Mouse (Mus musculus) limb, embryonic 12.5 days (tissue): Measurements from ENCODE around the gene Loxl3. TPM values are rescaled to one million over a fixed set of nuclear protein-coding genes. Genes with fewer than 3 reads are reported as not detected.

Source experiments
- ATAC-seq: fragments of 200-750 bp; cut with Nextera tagmentation; 2 replicates; pipeline ENCODE4 v1.8.0; 2017; ENCODE audit warnings: low read depth, moderate TSS enrichment; ENCODE audit not compliant: insufficient number of reproducible peaks, insufficient read depth, low FRiP score, low TSS enrichment
- H3K27ac ChIP-seq: fragments of 300-500 bp; sonication (generic); 2 replicates; pipeline ENCODE4 v1.5.1; 2016; ENCODE audit warnings: mild to moderate bottlenecking, moderate library complexity
- H3K27me3 ChIP-seq: fragments of 300-500 bp; sonication (generic); 2 replicates; pipeline ENCODE4 v1.6.1; 2016; ENCODE audit warnings: mild to moderate bottlenecking, moderate library complexity
- H3K36me3 ChIP-seq: fragments of 300-500 bp; sonication (generic); 2 replicates; pipeline ENCODE4 v1.6.1; 2016; ENCODE audit warnings: mild to moderate bottlenecking, moderate library complexity
- H3K4me1 ChIP-seq: fragments of 300-500 bp; sonication (generic); replicated peaks from 2 replicates; pipeline ENCODE4 v1.6.1; 2016
- H3K4me2 ChIP-seq: fragments of 300-500 bp; sonication (generic); 2 replicates; pipeline ENCODE4 v1.6.1; 2016; ENCODE audit warnings: mild to moderate bottlenecking, moderate library complexity
- H3K4me3 ChIP-seq: fragments of 300-500 bp; sonication (generic); replicated peaks from 2 replicates; pipeline ENCODE4 v1.5.1; 2016; ENCODE audit warnings: mild to moderate bottlenecking
- H3K9ac ChIP-seq: fragments of 300-500 bp; sonication (generic); replicated peaks from 2 replicates; pipeline ENCODE4 v1.6.1; 2016; ENCODE audit warnings: mild to moderate bottlenecking, moderate library complexity
- H3K9me3 ChIP-seq: fragments of 300-500 bp; sonication (generic); 2 replicates; pipeline ENCODE4 v1.6.1; 2016; ENCODE audit warnings: mild to moderate bottlenecking, moderate library complexity
- WGBS: fragments of 180-500 bp; shearing (Covaris S2); methylation state at CpG from one replicate; pipeline ENCODE4 v1.1.7; 2016; 5-methylcytosine and 5-hydroxymethylcytosine counted together
- microRNA counts: library from miRNA; unstranded; fragments of <30 nt; microRNA quantifications from one replicate; lab custom pipeline; 2017
- microRNA-seq: library from miRNA; unstranded; fragments of <30 nt; microRNA quantifications from one replicate; pipeline ENCODE4, GENCODE M21; 2017
- polyA plus RNA-seq: library from polyadenylated mRNA; unstranded; fragments of >200 nt; fragmentation: Nextera tagmentation; extraction: Ambion mirVana; gene quantifications from 2 replicates; pipeline ENCODE4 v1.2.1, GENCODE M21; 2016

Gene Loxl3
- polyA plus RNA-seq, 1 experiment from 2014 or later, result 15.7 TPM

DNA sequence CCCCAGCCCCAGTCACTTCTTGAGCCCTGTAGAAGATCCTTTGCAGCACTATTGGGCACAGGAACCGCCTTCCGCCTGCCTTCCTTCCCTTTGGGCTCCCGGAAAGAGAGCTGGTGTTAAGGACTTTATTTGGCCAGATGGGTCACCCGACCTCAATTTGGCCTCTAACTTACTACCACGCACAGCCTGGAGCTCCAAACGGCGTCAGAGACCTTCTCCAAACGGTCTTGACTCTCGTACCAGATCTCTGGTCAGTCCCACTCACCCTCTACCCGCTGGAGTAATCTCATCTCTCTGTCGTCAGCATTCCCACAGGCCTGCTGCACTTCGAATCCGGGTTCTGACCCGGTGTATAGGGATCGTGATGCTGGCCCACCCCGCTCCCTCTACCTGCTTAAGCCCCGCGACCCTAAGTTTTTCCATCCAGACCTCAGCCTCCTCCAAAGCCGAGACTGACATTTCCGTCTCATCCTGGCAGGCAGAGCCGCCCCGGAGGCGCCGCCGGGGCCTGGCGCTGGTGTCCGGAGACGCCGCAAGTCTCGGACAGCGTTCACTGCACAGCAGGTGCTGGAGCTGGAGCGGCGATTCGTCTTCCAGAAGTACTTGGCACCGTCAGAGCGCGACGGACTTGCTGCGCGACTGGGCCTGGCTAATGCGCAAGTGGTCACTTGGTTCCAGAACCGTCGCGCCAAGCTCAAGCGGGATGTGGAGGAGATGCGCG lies 53.4 kb downstream of the Loxl3 start:
- H3K4me2 ChIP-seq, result peak overlapping the region; percentile 60
- no peak for ATAC-seq
- no peak overlapping the region for H3K27ac ChIP-seq
- peaks cover 52% of the 10 kb centered on the region for H3K4me1 ChIP-seq
- peaks cover 4% of the 10 kb centered on the region; the same call in 1 of the 2 replicates for H3K36me3 ChIP-seq
- H3K27me3 ChIP-seq, result peaks cover 79% of the 10 kb centered on the region
- no peaks in the 10 kb centered on the region for H3K9me3 ChIP-seq
- H3K4me3 ChIP-seq, result peak overlapping the region; percentile 32
- WGBS, result 2% methylated on average over 47 of the region's 47 CpGs
- H3K9ac ChIP-seq, result 0 out of 2 replicates have a peak overlapping the region, but pooled peaks have one; percentile 24

DNA sequence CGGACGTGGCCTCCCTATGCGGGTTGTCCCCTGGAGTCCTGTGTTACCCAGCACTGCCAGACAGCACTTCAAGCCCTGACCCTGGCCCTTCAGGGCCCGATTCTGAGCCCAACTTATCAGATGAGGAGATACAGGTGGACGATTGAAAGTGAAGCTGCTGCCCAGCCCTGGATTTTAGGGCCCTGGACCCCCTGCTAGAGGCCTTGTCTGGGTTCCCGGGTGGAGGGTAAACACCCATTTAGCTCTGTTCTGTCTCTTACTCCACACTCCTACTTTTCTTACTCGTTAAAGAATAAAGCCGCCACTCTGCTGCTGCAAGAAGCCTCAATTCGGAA lies 53.9 kb downstream of the Loxl3 start:
- Histone ChIP-seq H3K27me3 (peaks cover 74% of the 10 kb centered on the region), H3K9me3 (no peaks in the 10 kb centered on the region), H3K27ac (no peak overlapping the region), H3K36me3 (no peaks in the 10 kb centered on the region; the same call in 1 of the 2 replicates), H3K4me1 (peaks cover 46% of the 10 kb centered on the region), H3K4me3 (peak overlapping the region; percentile 32), H3K4me2 (peak overlapping the region; percentile 60), H3K9ac (0 out of 2 replicates have a peak overlapping the region, but pooled peaks have one; percentile 23)
- no peak for ATAC-seq
- WGBS, result 8% methylated on average over 9 of the region's 9 CpGs

DNA sequence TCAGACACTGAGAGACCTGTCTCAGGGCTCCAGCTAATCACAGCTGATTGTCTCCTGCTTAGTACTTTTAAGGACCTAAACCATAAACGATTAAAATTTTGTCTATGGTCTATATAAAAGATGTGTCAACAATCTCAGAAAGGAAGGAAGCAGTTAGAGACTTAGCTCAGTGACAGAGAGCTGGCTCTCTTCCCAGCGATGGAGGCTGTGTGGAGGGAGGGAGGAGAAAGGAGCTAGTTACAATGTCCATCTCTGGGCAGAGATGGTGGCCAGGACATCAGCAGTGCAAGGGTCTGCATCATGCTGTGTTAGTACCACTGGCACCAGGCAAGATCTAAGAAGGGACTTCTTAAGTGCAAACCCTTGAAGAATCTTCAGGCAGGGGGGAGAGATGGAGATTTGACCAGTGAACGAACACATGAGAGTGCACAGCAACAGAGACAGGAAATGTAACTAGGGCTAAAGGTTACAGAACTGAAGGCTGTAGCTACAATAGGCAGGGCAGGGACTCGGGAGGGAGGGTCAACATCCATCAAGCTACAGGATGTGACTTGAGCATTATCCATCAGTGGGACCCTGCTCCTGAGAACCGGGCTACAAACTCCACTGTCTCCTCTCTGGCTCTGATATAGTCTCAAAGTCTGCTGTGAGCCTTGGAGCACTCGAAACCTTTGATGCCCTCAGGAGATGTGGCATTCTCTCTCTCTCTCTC lies 58.6 kb downstream of the Loxl3 start:
- no peak overlapping the region for H3K27ac ChIP-seq
- peaks cover 5% of the 10 kb centered on the region; the same call in 1 of the 2 replicates for H3K9me3 ChIP-seq
- peaks cover 31% of the 10 kb centered on the region for H3K27me3 ChIP-seq
- H3K9ac ChIP-seq, result no peak overlapping the region
- no peak overlapping the region for H3K4me2 ChIP-seq
- no peak for ATAC-seq
- H3K4me3 ChIP-seq, result no peak overlapping the region
- H3K4me1 ChIP-seq, result peaks cover 3% of the 10 kb centered on the region
- WGBS, result 38% methylated on average over 6 of the region's 6 CpGs
- H3K36me3 ChIP-seq, result no peaks in the 10 kb centered on the region

DNA sequence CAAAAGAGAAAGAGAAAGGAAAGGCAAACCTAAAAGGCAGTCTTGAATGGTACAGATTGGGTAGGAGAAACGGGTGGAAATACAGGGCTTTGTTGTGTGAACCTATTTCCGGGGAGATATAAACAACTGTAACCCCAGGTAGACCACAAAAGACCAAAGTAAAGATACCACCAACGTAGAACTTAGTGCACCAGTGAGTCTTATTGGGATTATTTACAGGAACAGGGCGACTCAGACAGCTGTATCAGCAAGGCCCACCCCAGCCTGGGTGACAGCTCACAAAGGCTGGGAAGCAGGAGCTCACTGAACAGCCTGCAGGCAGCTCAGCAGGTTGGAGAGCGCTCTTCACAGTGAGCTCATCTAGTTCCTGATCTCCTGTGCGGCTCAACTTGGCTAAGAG lies 62.0 kb downstream of the Loxl3 start:
- WGBS, result 45% methylated on average over 6 of the region's 6 CpGs
- no peaks in the 10 kb centered on the region for H3K36me3 ChIP-seq
- no peak overlapping the region for H3K27ac ChIP-seq
- no peak for ATAC-seq
- peaks cover 5% of the 10 kb centered on the region; the same call in 1 of the 2 replicates for H3K9me3 ChIP-seq
- no peak overlapping the region for H3K9ac ChIP-seq
- H3K27me3 ChIP-seq, result 0 out of 2 replicates have a peak, but pooled peaks cover 4% of the 10 kb centered on the region
- 0 out of 2 replicates have a peak, but pooled peaks cover 4% of the 10 kb centered on the region for H3K4me1 ChIP-seq
- no peak overlapping the region for H3K4me3 ChIP-seq
- H3K4me2 ChIP-seq, result no peak overlapping the region

DNA sequence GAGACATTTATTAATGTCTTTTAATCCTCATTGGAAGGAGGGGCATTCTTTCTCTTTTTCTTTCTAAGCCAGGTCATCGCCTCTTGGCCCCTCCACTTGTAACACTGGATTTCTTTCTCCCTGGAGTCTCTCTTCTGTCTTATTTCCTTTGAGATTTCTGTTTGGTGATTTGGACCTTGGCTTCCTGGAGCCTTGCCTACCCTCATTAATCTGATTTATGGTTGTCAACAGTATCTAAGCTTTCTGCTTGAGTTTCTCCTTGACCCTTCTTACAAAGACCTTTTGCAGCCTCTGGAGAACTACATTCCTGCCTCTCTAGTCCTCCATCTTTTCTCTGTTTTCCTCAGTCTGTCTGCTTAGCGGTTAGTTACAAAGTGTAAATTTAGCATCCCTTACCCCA lies 64.4 kb downstream of the Loxl3 start:
- no peak for ATAC-seq
- H3K4me1 ChIP-seq, result peaks cover 21% of the 10 kb centered on the region
- peaks cover 5% of the 10 kb centered on the region; the same call in 1 of the 2 replicates for H3K9me3 ChIP-seq
- H3K4me3 ChIP-seq, result no peak overlapping the region
- H3K9ac ChIP-seq, result no peak overlapping the region
- no peak overlapping the region for H3K4me2 ChIP-seq
- H3K27ac ChIP-seq, result no peak overlapping the region
- H3K36me3 ChIP-seq, result no peaks in the 10 kb centered on the region
- H3K27me3 ChIP-seq, result peaks cover 5% of the 10 kb centered on the region; the same call in 1 of the 2 replicates
- WGBS, result 47% methylated on average over 2 of the region's 2 CpGs

DNA sequence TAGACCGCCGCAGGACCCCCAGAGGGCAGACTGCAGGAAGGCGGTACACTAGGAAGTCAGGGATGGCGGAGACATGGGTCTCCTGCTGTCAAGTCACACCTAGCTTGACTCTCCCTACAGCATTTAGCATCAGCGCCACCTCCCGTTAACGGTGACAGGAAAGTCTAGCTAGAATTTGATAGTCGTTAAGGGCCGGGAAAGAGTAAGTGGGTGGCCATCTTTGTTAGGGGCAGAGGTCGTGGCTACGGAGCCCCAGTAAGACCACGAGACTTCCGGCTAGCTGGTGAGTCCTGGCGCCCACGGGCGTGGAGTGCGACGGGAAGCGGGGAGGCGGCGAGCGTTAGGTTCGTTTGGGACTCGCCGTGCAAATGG lies 67.3 kb downstream of the Loxl3 start, which contains the start of the genes Ccdc142 and Gm42688:
TSS of gene Ccdc142 (plus strand) at position 286 of the 372 bp plus-strand sequence.
TSS of gene Gm42688 (plus strand) at position 302 of the 372 bp plus-strand sequence.
- ATAC-seq, result peak; percentile 84
- H3K4me2 ChIP-seq, result peak within 1 kb of the TSS; percentile 99
- peaks cover 3% of the 10 kb centered on the region; the same call in 1 of the 2 replicates for H3K27me3 ChIP-seq
- H3K4me3 ChIP-seq, result peak within 1 kb of the TSS; percentile 78
- H3K4me1 ChIP-seq, result peaks cover 23% of the 10 kb centered on the region
- H3K9ac ChIP-seq, result peak within 1 kb of the TSS; percentile 79
- H3K27ac ChIP-seq, result peak within 1 kb of the TSS; percentile 80
- no peaks in the 10 kb centered on the region for H3K9me3 ChIP-seq
- H3K36me3 ChIP-seq, result peaks cover 9% of the 10 kb centered on the region; the same call in 1 of the 2 replicates
- under 1% methylated on average over 25 of the region's 25 CpGs for WGBS

DNA sequence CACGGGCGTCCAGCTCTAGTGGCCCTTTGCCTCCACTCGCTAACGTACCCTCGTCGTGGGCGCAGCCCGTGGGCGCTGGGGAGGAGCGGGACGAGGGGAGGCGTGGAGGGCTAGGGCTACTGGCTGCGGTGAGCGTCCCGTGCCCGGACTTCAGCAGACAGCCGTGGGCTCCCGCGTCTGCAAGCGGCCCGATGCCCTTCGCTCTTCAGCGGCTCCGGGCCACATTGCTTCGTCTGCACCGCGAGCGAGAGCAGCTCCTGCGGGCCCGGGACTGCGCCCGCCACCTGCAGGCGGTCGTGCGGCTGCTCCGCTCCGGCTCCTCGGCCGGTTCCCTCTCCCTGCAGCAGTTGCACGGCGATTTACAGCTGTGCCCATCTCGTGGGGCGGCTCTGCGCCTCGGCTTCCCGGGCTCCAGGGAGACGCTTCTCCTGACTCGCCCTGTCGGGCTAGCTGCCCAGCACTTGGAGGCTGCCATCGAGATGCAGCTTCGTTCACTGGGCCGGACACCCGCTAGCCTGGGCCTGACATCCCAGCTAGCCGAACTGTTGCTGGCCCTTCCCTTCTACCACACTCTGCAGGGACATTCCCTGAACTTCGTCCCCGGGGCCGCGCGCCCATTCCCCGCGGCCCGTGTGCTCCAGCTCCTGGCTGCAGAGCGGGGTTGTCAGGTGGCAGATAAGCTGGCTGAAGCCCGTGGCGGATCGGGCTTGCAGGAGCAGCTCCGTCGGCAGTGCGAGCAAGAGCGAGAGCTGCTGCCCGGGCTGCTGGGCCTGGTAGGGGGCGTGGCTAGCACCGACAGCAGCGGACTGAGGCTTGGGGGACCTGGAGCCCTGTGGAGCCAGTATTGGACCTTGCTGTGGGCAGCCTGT lies 67.9 kb downstream of the Loxl3 start:
- Histone ChIP-seq H3K4me1 (peaks cover 23% of the 10 kb centered on the region), H3K4me2 (peak overlapping the region; percentile 99), H3K9ac (peak overlapping the region; percentile 79), H3K27me3 (peaks cover 3% of the 10 kb centered on the region; the same call in 1 of the 2 replicates), H3K4me3 (peak overlapping the region; percentile 78), H3K9me3 (no peaks in the 10 kb centered on the region), H3K36me3 (peaks cover 9% of the 10 kb centered on the region; the same call in 1 of the 2 replicates), H3K27ac (peak overlapping the region; percentile 80)
- peak; percentile 62 for ATAC-seq
- under 1% methylated on average over 74 of the region's 74 CpGs for WGBS

MicroRNAs encoded within 50 kb of the gene (microRNA counts, 519-probe panel; counts per million panel counts)
- microRNA mmu-miR-3470a+mmu-miR-3470b (lab: Ali Mortazavi, UCI), result not detected

Small RNA genes within 50 kb of the gene (microRNA-seq; reads per million reads assigned to microRNA genes)
- gene Mir3470a (not detected), gene Mir7040 (not detected)

Other genes starting within 250 kb of the Loxl3 start
- gene Sema4f, start 94.4 kb upstream of the Loxl3 start, polyA plus RNA-seq, result 3.8 and 4.2 TPM in 2 replicates
- 0.20 and 0.32 TPM in 2 replicates for gene M1ap, start 87.3 kb upstream of the Loxl3 start, polyA plus RNA-seq
- 9.9 and 10.0 TPM in 2 replicates for gene Dok1, start 702 bp upstream of the Loxl3 start, polyA plus RNA-seq
- 158 and 159 TPM in 2 replicates for gene Aup1, start 20.3 kb downstream of the Loxl3 start, polyA plus RNA-seq
- gene Htra2, start 21.1 kb downstream of the Loxl3 start, polyA plus RNA-seq, result 68.7 and 75.5 TPM in 2 replicates
- gene Dqx1, start 23.7 kb downstream of the Loxl3 start, polyA plus RNA-seq, result 0.68 and 1.1 TPM in 2 replicates
- 0.27 and 1.0 TPM in 2 replicates for gene Tlx2, start 36.1 kb downstream of the Loxl3 start, polyA plus RNA-seq
- 39.0 and 39.7 TPM in 2 replicates for gene Pcgf1, start 43.7 kb downstream of the Loxl3 start, polyA plus RNA-seq
- 0.63 and 6.7 TPM in 2 replicates for gene Lbx2, start 52.2 kb downstream of the Loxl3 start, polyA plus RNA-seq
- gene Ccdc142, start 67.4 kb downstream of the Loxl3 start, polyA plus RNA-seq, result 3.6 and 3.8 TPM in 2 replicates
- 3.9 and 4.2 TPM in 2 replicates for gene Gm42688, start 67.4 kb downstream of the Loxl3 start, polyA plus RNA-seq
- gene Mrpl53, start 74.9 kb downstream of the Loxl3 start, polyA plus RNA-seq, result 134 and 140 TPM in 2 replicates
- 55.3 and 58.2 TPM in 2 replicates for gene Mogs, start 81.3 kb downstream of the Loxl3 start, polyA plus RNA-seq
- gene Wbp1, start 87.4 kb downstream of the Loxl3 start, polyA plus RNA-seq, result 191 and 219 TPM in 2 replicates
- 17.6 and 19.2 TPM in 2 replicates for gene Ino80b, start 91.3 kb downstream of the Loxl3 start, polyA plus RNA-seq
- 62.0 and 62.6 TPM in 2 replicates for gene Rtkn, start 101.3 kb downstream of the Loxl3 start, polyA plus RNA-seq
- gene Wdr54, start 122.2 kb downstream of the Loxl3 start, polyA plus RNA-seq, result 10.2 and 10.4 TPM in 2 replicates
- gene 1700003E16Rik, start 122.2 kb downstream of the Loxl3 start, polyA plus RNA-seq, result 1.8 and 3.0 TPM in 2 replicates
- 102 and 104 TPM in 2 replicates for gene Dctn1, start 131.7 kb downstream of the Loxl3 start, polyA plus RNA-seq
- gene Slc4a5, start 185.7 kb downstream of the Loxl3 start, polyA plus RNA-seq, result 0.49 and 0.68 TPM in 2 replicates